Mouse (Mus musculus) erythroblast, adult 5-6 weeks (primary cell): ENCODE data around the gene Tbc1d10b. TPM values are rescaled to one million over a fixed set of nuclear protein-coding genes. Genes with fewer than 3 reads are reported as not detected.
"Not testable (repeated sequence)": the region's sequence is repeated elsewhere in the genome, so short reads cannot be mapped to it uniquely, and the experiment has no call there.

ENCODE experiments used
- ATAC-seq: replicated peaks from 2 replicates; pipeline ENCODE4 v1.8.0; 2016; ENCODE audit warnings: moderate number of reproducible peaks, mild to moderate bottlenecking, moderate TSS enrichment, inconsistent platforms; ENCODE audit not compliant: poor library complexity, low FRiP score, severe bottlenecking
- total RNA-seq, 2 experiments: library from RNA; stranded (forward) in 1 of 2; stranded (reverse) in 1 of 2; fragments of 150-400 nt in 1 of 2; fragments of 200-764, 138-1000 nt in 1 of 2; gene quantifications; 2 replicates each; pipeline versions ENCODE4 v1.2.3 to v1.2.4; 2015 to 2017; ENCODE audit warnings: low replicate concordance in 2 of 2

Tbc1d10b gene
- total RNA-seq, 2 experiments from 2014 or later: 8.1 to 77.5 TPM

- no peak for ATAC-seq
These were observed 1.6 kb upstream of the Tbc1d10b start for GRCm38 (mm10) chr7:127209851-127210250.

GRCm38 (mm10) chr7:127208553-127209438, 528 bp upstream of the Tbc1d10b start, which contains the start of gene Mylpf:
Gene Mylpf (plus strand): TSS chr7:127208890.
- ATAC-seq: peak; percentile 77

- peak; percentile 6 for ATAC-seq
These were observed 634 bp downstream of the Tbc1d10b start for GRCm38 (mm10) chr7:127207374-127208294.

- ATAC-seq: peak; percentile 32
These were observed 1.7 kb downstream of the Tbc1d10b start for GRCm38 (mm10) chr7:127206606-127207005.

- peak; percentile 5; the same call in 1 of the 2 replicates for ATAC-seq
These were observed 11.8 kb downstream of the Tbc1d10b start for GRCm38 (mm10) chr7:127196484-127196883.

GRCm38 (mm10) chr7:127195544-127196295, 12.5 kb downstream of the Tbc1d10b start, which contains the start of gene Cd2bp2:
Gene Cd2bp2 (minus strand): TSS chr7:127196050.
- ATAC-seq: peak; percentile 92

GRCm38 (mm10) chr7:127194633-127195029, 13.6 kb downstream of the Tbc1d10b start:
- no peak for ATAC-seq

- no peak for ATAC-seq
These were observed 14.1 kb downstream of the Tbc1d10b start for GRCm38 (mm10) chr7:127194011-127194632.

- no peak for ATAC-seq
These were observed 15.3 kb downstream of the Tbc1d10b start for GRCm38 (mm10) chr7:127192989-127193388.

GRCm38 (mm10) chr7:127190672-127191071, 17.6 kb downstream of the Tbc1d10b start:
- ATAC-seq: no peak

- no peak for ATAC-seq
These were observed 19.7 kb downstream of the Tbc1d10b start for GRCm38 (mm10) chr7:127188305-127189276.

- ATAC-seq: no peak
These were observed 20.9 kb downstream of the Tbc1d10b start for GRCm38 (mm10) chr7:127187351-127187750.

- 0 out of 2 replicates have a peak, but pooled peaks have one; percentile 44 for ATAC-seq
These were observed 22.7 kb downstream of the Tbc1d10b start for GRCm38 (mm10) chr7:127185601-127186000.

- ATAC-seq: no peak
These were observed 23.5 kb downstream of the Tbc1d10b start for GRCm38 (mm10) chr7:127184720-127185119.

- ATAC-seq: peak; percentile 85
These were observed 24.4 kb downstream of the Tbc1d10b start for GRCm38 (mm10) chr7:127183828-127184227.

GRCm38 (mm10) chr7:127183345-127183744, 24.9 kb downstream of the Tbc1d10b start:
- ATAC-seq: no peak

- ATAC-seq: not testable (repeated sequence)
These were observed 26.5 kb downstream of the Tbc1d10b start for GRCm38 (mm10) chr7:127181724-127182123.

GRCm38 (mm10) chr7:127180783-127181182, 27.5 kb downstream of the Tbc1d10b start:
- no peak for ATAC-seq
